Mouse (Mus musculus) forebrain, postnatal 0 days (tissue): ENCODE measurements around the gene Inmt. TPM values are rescaled to one million over a fixed set of nuclear protein-coding genes. Genes with fewer than 3 reads are reported as not detected.

ENCODE experiments used
- ATAC-seq: fragments of 200-750 bp; cut with Nextera tagmentation; 2 replicates; pipeline ENCODE4 v1.8.0; 2017; ENCODE audit warnings: mild to moderate bottlenecking, moderate library complexity
- DNase-seq: peaks from one replicate; pipeline ENCODE4 v3.0.0-alpha.2; 2015
- H3K27ac ChIP-seq: fragments of 300-500 bp; sonication (generic); 2 replicates; pipeline ENCODE4 v1.5.1; 2014; ENCODE audit warnings: low read depth, mild to moderate bottlenecking, antibody characterized with exemption, low read length, moderate library complexity, mixed read lengths
- H3K27me3 ChIP-seq: fragments of 300-500 bp; sonication (generic); 2 replicates; pipeline ENCODE4 v1.6.1; 2014; ENCODE audit warnings: mild to moderate bottlenecking, low read length, mixed read lengths; ENCODE audit not compliant: insufficient read depth
- H3K36me3 ChIP-seq: fragments of 300-500 bp; sonication (generic); 2 replicates; pipeline ENCODE4 v1.6.1; 2014; ENCODE audit warnings: mild to moderate bottlenecking, moderate library complexity; ENCODE audit not compliant: insufficient read depth
- H3K4me1 ChIP-seq: fragments of 300-500 bp; sonication (generic); 2 replicates; pipeline ENCODE4 v1.6.1; 2014; ENCODE audit warnings: antibody characterized with exemption; ENCODE audit not compliant: insufficient read depth
- H3K4me2 ChIP-seq: fragments of 300-500 bp; sonication (generic); 2 replicates; pipeline ENCODE4 v1.6.1; 2014; ENCODE audit warnings: low read depth, mild to moderate bottlenecking, moderate library complexity
- H3K4me3 ChIP-seq: fragments of 300-500 bp; sonication (generic); 2 replicates; pipeline ENCODE4 v1.5.1; 2014; ENCODE audit warnings: low read depth, low read length, mixed read lengths
- H3K9ac ChIP-seq: fragments of 300-500 bp; sonication (generic); 2 replicates; pipeline ENCODE4 v1.6.1; 2014; ENCODE audit warnings: mild to moderate bottlenecking
- H3K9me3 ChIP-seq: fragments of 300-500 bp; sonication (generic); 2 replicates; pipeline ENCODE4 v1.6.1; 2016; ENCODE audit warnings: low read length
- CTCF ChIP-seq: sonication (generic); IDR thresholded peaks from 2 replicates; pipeline ENCODE4 v1.5.1; 2016; ENCODE audit warnings: antibody characterized with exemption, control low read depth, low read depth
- WGBS: fragments of 180-500 bp; shearing (Covaris S2); extraction: QIAGEN DNeasy Blood & Tissue Kit; methylation state at CpG from one replicate; pipeline ENCODE4 v1.1.7; 2014; 5-methylcytosine and 5-hydroxymethylcytosine counted together
- polyA plus RNA-seq: library from polyadenylated mRNA; unstranded; fragments of >200 nt; fragmentation: Nextera tagmentation; extraction: Ambion mirVana; gene quantifications from 2 replicates; pipeline ENCODE4 v1.2.1, GENCODE M21; 2015
- total RNA-seq: library from RNA; depleted of rRNA; stranded (reverse); fragments of >200 nt; gene quantifications from 2 replicates; pipeline ENCODE4 v1.2.3, GENCODE M21; 2014

Inmt gene
- total and polyA plus RNA-seq, 2 experiments from 2014 or later = not detected

- WGBS = 89% methylated on average over 7 of the region's 7 CpGs
Measured at GRCm38 (mm10) chr6:55179560-55179959, 4.7 kb upstream of the Inmt start.

GRCm38 (mm10) chr6:55177060-55177732 is 2.4 kb upstream of the Inmt start:
- 50% methylated on average over 12 of the region's 12 CpGs for WGBS
- Histone ChIP-seq H3K27ac (no peak overlapping the region), H3K27me3 (no peaks in the 10 kb centered on the region), H3K4me3 (no peak overlapping the region), H3K9me3 (no peaks in the 10 kb centered on the region), H3K36me3 (no peaks in the 10 kb centered on the region), H3K4me1 (no peaks in the 10 kb centered on the region), H3K4me2 (no peak overlapping the region), H3K9ac (no peak overlapping the region)
- ATAC-seq = no peak
- peak; percentile 25 for DNase-seq
- TF ChIP-seq CTCF = peak; percentile 47

More at GRCm38 (mm10) chr6:55179560-55179959, 4.7 kb upstream of the Inmt start:
- no peaks in the 10 kb centered on the region for H3K4me1 ChIP-seq
- H3K36me3 ChIP-seq = no peaks in the 10 kb centered on the region
- ATAC-seq = no peak
- H3K9ac ChIP-seq = no peak overlapping the region
- no peaks in the 10 kb centered on the region for H3K9me3 ChIP-seq
- no peaks in the 10 kb centered on the region for H3K27me3 ChIP-seq
- no peak overlapping the region for H3K27ac ChIP-seq
- no peak overlapping the region for H3K4me3 ChIP-seq
- no peak for TF ChIP-seq CTCF
- no peak for DNase-seq
- no peak overlapping the region for H3K4me2 ChIP-seq

GRCm38 (mm10) chr6:55175892-55176291 is 1.0 kb upstream of the Inmt start:
- Histone ChIP-seq H3K9ac (no peak overlapping the region), H3K36me3 (no peaks in the 10 kb centered on the region), H3K4me2 (no peak overlapping the region), H3K9me3 (no peaks in the 10 kb centered on the region), H3K4me3 (no peak overlapping the region), H3K4me1 (no peaks in the 10 kb centered on the region), H3K27ac (no peak overlapping the region), H3K27me3 (no peaks in the 10 kb centered on the region)
- DNase-seq (no peak), ATAC-seq (no peak)
- TF ChIP-seq CTCF = no peak
- 51% methylated on average over 5 of the region's 5 CpGs for WGBS

- WGBS = 40% methylated on average over 2 of the region's 2 CpGs
- no peak overlapping the region for H3K4me2 ChIP-seq
- no peaks in the 10 kb centered on the region for H3K9me3 ChIP-seq
- TF ChIP-seq CTCF = no peak
- H3K27me3 ChIP-seq = no peaks in the 10 kb centered on the region
- no peaks in the 10 kb centered on the region for H3K36me3 ChIP-seq
- no peak overlapping the region for H3K4me3 ChIP-seq
- H3K27ac ChIP-seq = no peak overlapping the region
- ATAC-seq (no peak), DNase-seq (no peak)
- H3K4me1 ChIP-seq = no peaks in the 10 kb centered on the region
- no peak overlapping the region for H3K9ac ChIP-seq
Measured at GRCm38 (mm10) chr6:55175456-55175855, 613 bp upstream of the Inmt start.

- Histone ChIP-seq H3K4me1 (no peaks in the 10 kb centered on the region), H3K9me3 (no peaks in the 10 kb centered on the region), H3K4me2 (no peak overlapping the region), H3K27ac (no peak overlapping the region), H3K9ac (no peak overlapping the region), H3K27me3 (no peaks in the 10 kb centered on the region), H3K4me3 (no peak overlapping the region), H3K36me3 (no peaks in the 10 kb centered on the region)
- DNase-seq (no peak), ATAC-seq (no peak)
- WGBS = 18% methylated on average over 3 of the region's 3 CpGs
- TF ChIP-seq CTCF = no peak
Measured at GRCm38 (mm10) chr6:55173941-55174349, 898 bp downstream of the Inmt start.

GRCm38 (mm10) chr6:55173171-55173570 is 1.7 kb downstream of the Inmt start:
- DNase-seq (no peak), ATAC-seq (no peak)
- H3K9ac ChIP-seq = no peak overlapping the region
- no peaks in the 10 kb centered on the region for H3K36me3 ChIP-seq
- WGBS = 61% methylated on average over 10 of the region's 10 CpGs
- H3K27me3 ChIP-seq = no peaks in the 10 kb centered on the region
- TF ChIP-seq CTCF = no peak
- no peak overlapping the region for H3K4me3 ChIP-seq
- H3K4me1 ChIP-seq = no peaks in the 10 kb centered on the region
- no peak overlapping the region for H3K4me2 ChIP-seq
- H3K9me3 ChIP-seq = no peaks in the 10 kb centered on the region
- H3K27ac ChIP-seq = no peak overlapping the region

GRCm38 (mm10) chr6:55171638-55172037 is 3.2 kb downstream of the Inmt start:
- Histone ChIP-seq H3K4me1 (no peaks in the 10 kb centered on the region), H3K27ac (no peak overlapping the region), H3K9ac (no peak overlapping the region), H3K27me3 (no peaks in the 10 kb centered on the region), H3K4me3 (no peak overlapping the region), H3K36me3 (no peaks in the 10 kb centered on the region), H3K4me2 (no peak overlapping the region), H3K9me3 (no peaks in the 10 kb centered on the region)
- peak; percentile 26 for DNase-seq
- peak; percentile 57 for TF ChIP-seq CTCF
- ATAC-seq = peak; percentile 58; the same call in 1 of the 2 replicates
- 57% methylated on average over 4 of the region's 4 CpGs for WGBS
